Mouse (Mus musculus) cortical plate, adult 2 months (tissue): ENCODE measurements around the gene Klf12. TPM values are rescaled to one million over a fixed set of nuclear protein-coding genes. Genes with fewer than 3 reads are reported as not detected.
A peak's percentile ranks its signal among the peaks of the same experiment; 100 is the strongest.

ENCODE experiments used
- H3K27ac ChIP-seq: fragments of 200-500 bp; 2 replicates; pipeline ENCODE4 v1.5.1; 2012; ENCODE audit warnings: low read length, control low read depth, inconsistent platforms; ENCODE audit not compliant: insufficient read depth
- H3K4me1 ChIP-seq: fragments of 200-500 bp; 2 replicates; pipeline ENCODE4 v1.6.1; 2011; ENCODE audit warnings: low read length; ENCODE audit not compliant: control insufficient read depth, insufficient read depth
- H3K4me3 ChIP-seq: fragments of 200-500 bp; 2 replicates; pipeline ENCODE4 v1.5.1; 2011; ENCODE audit warnings: mild to moderate bottlenecking, low read length, control low read depth; ENCODE audit not compliant: insufficient read depth
- CTCF ChIP-seq: fragments of 200-500 bp; IDR thresholded peaks from 2 replicates; pipeline ENCODE4 v1.5.1; 2011; ENCODE audit warnings: mild to moderate bottlenecking, control low read depth, low read length; ENCODE audit not compliant: insufficient read depth; ENCODE audit errors: extremely low read depth
- POLR2A ChIP-seq: fragments of 200-500 bp; IDR thresholded peaks from 2 replicates; pipeline ENCODE4 v1.6.1; 2011; ENCODE audit warnings: mild to moderate bottlenecking, low read length, control low read depth; ENCODE audit not compliant: insufficient read depth; ENCODE audit errors: extremely low read depth
- polyA plus RNA-seq: library from polyadenylated mRNA; depleted of rRNA; stranded (reverse); fragments of >200 nt; gene quantifications from 2 replicates; pipeline ENCODE4 v1.2.3, GENCODE M21; 2012

Gene Klf12
- polyA plus RNA-seq, 1 experiment = 19.5 TPM

DNA sequence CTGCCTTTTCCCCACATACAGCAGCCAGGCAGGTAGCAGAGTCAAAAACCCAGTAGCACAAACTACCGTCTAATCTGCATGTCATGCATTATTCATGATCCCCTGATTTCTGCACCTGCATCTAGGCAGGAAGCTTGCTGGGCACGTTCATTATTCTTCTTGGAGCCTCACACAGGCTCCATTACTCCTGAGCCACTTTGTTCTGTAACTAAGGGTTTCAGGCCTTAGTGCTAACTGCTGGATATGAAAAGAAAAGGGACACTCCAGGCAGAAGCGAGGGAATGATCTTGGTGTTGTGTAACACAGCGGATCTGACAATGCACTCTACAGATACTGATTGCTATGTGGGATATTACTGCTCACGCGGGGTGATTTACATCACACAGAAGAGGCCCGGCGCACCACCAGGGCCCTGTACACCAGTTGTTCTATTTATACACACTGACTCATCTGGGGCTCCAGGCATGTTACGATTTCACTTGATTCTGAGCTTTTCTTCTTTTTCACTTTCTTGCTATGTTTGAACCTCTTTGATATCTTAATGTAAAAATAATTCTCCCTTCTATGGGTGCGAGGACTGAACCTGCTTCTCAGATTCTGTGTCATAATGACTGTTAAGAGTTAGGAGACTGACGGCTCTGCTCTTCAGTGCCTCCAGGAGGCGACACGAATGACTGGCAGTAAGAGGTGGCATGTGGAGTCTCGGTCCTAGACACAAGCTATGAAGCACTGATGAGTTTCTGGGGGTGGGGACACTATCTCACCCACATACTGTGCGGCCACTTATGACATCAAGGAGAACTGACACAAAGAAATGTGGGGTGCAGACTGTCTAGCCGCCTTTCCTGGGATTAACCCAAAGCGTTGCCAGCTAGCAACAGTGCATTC is 340.0 kb downstream of the Klf12 start:
- TF ChIP-seq POLR2A (no peak), CTCF (no peak)
- Histone ChIP-seq H3K27ac (0 out of 2 replicates have a peak overlapping the region, but pooled peaks have one; percentile 39), H3K4me1 (peaks cover 4% of the 10 kb centered on the region), H3K4me3 (no peak overlapping the region)

DNA sequence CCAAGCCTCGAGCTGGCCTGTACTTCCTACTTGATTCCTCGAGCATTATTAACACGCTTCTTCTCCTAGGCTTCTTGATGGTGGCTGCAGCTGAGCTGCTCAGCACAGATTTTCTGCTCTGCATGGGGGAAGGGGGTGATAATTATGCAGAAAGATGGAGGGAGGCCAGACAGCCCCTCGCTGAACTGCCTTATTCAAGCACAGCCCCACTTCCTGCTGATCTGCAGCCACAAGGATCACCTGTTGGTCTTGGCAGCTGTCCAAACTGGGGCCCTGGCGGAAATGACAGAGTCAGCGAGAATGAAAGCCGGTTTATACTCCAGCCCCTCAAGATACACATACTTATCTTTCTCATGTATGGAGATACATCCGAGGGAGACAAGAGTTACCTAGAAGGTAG is 341.3 kb downstream of the Klf12 start:
- Histone ChIP-seq H3K27ac (no peak overlapping the region), H3K4me1 (peaks cover 4% of the 10 kb centered on the region), H3K4me3 (no peak overlapping the region)
- no peak for TF ChIP-seq CTCF
- no peak for TF ChIP-seq POLR2A

DNA sequence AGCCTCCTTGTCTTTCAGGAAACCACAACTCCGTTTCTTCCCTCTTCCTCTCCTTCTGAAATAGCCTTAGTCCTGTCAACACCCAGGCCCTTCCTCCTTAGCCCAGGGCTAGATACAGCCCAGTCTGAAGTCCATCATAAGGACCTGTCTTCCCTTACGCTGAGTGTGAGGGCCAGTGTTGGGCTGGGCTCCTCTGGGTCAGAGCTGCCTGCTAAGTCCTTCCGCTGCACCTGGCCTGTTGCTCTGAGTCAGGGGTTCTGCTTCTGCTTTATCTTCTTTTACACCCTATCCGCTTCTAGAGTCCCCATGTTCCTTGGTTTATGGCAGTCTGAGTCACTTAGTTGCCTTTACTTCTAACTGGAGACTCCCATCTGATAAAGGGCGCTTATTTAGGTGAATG is 351.0 kb downstream of the Klf12 start:
- no peak for TF ChIP-seq POLR2A
- no peak for TF ChIP-seq CTCF
- no peaks in the 10 kb centered on the region for H3K4me1 ChIP-seq
- no peak overlapping the region for H3K4me3 ChIP-seq
- no peak overlapping the region for H3K27ac ChIP-seq

DNA sequence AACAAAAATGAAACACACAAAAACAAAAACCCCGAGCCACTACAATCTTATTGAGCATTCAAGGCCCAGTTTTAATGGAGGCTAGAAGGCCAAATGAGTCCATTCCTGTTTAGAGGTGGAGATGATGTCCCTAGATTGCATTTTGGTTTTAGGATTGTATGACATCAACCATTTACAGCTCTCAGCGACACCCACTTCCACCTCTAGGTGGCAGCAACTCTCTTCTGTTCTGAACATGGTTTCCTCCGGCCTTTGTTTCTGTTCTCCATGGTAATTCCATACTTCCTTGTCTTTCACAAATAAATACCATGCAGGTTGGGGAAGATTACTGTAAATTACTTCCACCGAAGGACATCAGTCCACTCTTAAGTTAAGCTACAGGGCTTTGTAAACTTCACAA is 352.6 kb downstream of the Klf12 start:
- no peak overlapping the region for H3K4me3 ChIP-seq
- TF ChIP-seq CTCF (peak; percentile 92), POLR2A (no peak)
- no peaks in the 10 kb centered on the region for H3K4me1 ChIP-seq

DNA sequence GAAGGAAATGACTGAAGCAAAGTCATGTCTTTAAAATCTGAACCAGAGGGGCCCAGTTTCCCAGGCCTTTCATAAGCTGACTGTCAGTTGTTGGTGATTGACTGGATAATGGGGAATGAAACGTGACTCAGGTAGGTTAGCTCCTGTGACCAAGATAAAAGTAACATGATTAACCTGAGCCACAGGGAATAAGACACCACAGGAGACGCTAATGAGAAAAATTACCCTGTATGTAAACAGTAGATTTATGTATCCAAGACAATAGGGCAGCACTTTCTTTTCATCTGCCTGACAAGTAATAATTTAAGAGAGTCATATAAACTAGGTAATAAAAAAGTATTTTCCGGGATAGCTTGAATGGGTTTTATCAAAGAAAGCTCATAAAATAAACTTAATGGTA is 372.6 kb downstream of the Klf12 start:
- no peak overlapping the region for H3K4me3 ChIP-seq
- TF ChIP-seq POLR2A = no peak
- TF ChIP-seq CTCF = no peak
- no peaks in the 10 kb centered on the region for H3K4me1 ChIP-seq
- no peak overlapping the region for H3K27ac ChIP-seq

More for the DNA sequence above, 352.6 kb downstream of the Klf12 start:
- no peak overlapping the region for H3K27ac ChIP-seq

DNA sequence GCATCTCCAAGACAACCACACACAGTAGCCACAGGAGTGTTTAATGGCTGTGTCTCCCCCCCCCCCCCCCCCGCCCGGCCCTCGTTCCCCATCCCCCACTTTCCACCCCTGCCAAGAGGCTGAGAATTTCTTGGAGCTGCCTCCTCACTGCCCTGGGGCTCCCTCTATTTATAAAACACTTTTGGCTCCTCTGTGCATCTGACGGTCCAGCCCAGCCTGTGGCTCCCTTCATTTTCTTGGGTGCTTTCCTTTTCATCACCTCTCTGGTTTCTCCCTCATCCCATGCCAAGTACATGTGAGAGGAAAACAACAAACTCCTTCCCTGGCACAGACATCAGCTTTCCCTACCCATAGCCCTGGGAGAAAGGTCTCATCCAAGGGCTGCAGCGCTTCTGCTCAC is 373.6 kb downstream of the Klf12 start:
- Histone ChIP-seq H3K4me3 (no peak overlapping the region), H3K27ac (no peak overlapping the region), H3K4me1 (no peaks in the 10 kb centered on the region)
- no peak for TF ChIP-seq POLR2A
- TF ChIP-seq CTCF = no peak

DNA sequence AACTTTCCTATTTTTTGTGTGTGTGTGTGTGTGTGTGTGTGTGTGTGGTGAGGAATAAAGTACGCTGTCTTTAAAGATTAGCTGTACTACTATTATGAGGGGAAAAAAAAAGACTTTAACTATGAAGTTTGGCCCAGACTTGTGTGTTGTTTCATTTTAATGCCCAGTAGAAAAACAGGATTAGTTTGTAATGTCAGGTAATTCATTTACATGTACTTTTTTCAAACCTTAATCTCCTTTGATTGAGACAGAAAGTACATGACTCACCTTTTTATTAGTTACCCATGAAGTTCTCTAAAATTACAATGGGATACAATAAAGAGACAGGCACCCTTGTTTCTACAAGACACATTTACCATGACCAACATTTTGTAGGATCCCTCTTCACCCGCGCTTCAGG is 383.6 kb downstream of the Klf12 start:
- H3K4me1 ChIP-seq = no peaks in the 10 kb centered on the region
- no peak overlapping the region for H3K4me3 ChIP-seq
- TF ChIP-seq CTCF = no peak
- TF ChIP-seq POLR2A = no peak
- H3K27ac ChIP-seq = no peak overlapping the region

DNA sequence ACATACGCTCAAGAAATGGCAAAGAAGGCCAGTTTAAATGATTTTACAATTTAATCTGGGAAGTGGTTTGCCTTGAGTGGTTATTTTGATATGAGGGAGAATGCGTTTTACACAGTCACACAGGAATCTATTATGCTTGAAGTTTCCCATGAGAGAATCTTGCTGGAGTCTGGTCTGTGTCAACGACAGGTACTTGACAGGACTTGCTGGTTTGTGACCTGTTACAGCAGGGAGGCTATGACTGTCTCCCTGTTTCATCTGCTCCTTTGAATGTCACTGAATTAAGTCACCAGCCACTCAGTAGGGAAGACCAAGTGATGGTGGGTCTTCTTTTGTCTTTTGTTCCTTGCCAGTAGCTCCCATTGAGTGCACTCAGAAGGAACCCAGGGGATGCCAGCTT is 385.6 kb downstream of the Klf12 start:
- Histone ChIP-seq H3K4me3 (no peak overlapping the region), H3K4me1 (no peaks in the 10 kb centered on the region), H3K27ac (no peak overlapping the region)
- no peak for TF ChIP-seq POLR2A
- no peak for TF ChIP-seq CTCF

DNA sequence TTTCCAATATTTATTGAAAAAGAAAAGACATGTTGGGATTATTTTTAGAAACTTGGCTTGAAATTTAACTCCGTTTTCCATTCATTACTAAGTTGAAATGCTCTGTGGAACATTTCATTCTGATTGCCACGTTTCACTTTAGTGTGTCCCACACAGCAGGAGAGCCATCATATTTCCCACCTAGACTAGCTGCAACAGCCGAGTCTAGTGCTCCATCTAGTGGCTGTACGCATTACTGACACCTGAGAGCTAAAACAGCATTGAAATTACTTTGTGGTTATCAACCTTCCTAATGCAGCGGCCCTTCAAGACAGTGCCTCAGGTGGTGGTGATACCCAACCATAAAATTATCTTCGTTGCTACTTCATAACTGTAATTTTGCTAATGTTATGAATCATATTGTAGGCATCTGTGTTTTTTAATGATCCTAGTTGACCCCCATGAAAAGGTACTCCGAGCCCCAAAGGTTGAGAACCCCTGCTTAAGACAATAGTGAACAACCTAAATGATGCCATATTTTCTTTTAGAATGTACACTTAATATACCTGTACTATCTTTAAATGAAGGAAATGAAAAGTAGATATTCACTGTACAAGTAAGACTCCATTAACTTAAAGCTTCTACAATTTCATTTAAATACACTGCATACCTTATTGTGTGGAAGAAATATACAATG is 389.6 kb downstream of the Klf12 start:
- TF ChIP-seq CTCF = peak; percentile 96
- no peak for TF ChIP-seq POLR2A

DNA sequence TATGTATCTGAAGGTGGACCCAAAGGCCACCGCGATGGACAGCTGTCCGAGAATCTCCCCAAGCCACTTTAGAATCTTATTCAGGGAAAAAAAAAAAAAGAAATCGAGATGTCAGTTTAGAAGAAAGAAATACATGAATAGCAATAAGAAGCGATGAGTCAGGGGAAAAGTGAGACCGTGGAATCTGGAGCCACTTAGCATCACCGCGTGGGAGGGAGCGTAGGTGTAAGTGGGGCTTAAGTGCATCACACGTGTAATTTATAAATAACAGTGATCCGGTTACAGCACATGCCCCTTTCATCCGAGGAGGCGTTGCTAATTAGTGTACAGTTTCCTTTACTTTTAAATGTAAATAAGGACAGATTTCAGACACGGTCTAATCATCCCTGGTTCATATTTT is 390.4 kb downstream of the Klf12 start:
- Histone ChIP-seq H3K4me3 (no peak overlapping the region), H3K4me1 (no peaks in the 10 kb centered on the region), H3K27ac (no peak overlapping the region)
- TF ChIP-seq POLR2A (no peak), CTCF (no peak)

More for the DNA sequence above, 389.6 kb downstream of the Klf12 start:
- H3K27ac ChIP-seq = no peak overlapping the region
- no peak overlapping the region for H3K4me3 ChIP-seq
- no peaks in the 10 kb centered on the region for H3K4me1 ChIP-seq
